Mouse (Mus musculus): ENCODE data around the gene Fuca1.

GRCm38 (mm10) chr4:135950365-135950764, 29.8 kb downstream of the Fuca1 start:
- TF ChIP-seq CTCF (IDR thresholded peaks at IDR 0.05; ENCODE audit: borderline replicate concordance, extremely low read depth, insufficient read depth, insufficient read length) (no peak), POLR2A (IDR thresholded peaks at IDR 0.05; ENCODE audit: borderline replicate concordance, extremely low read depth, insufficient read depth, insufficient read length, poor library complexity, severe bottlenecking) (no peak)
